Mouse (Mus musculus) intestine, embryonic 16.5 days (tissue): ENCODE data around the gene Chst14. TPM values are rescaled to one million over a fixed set of nuclear protein-coding genes. Genes with fewer than 3 reads are reported as not detected.

Source experiments
- ATAC-seq: fragments of 200-750 bp; cut with Nextera tagmentation; 2 replicates; pipeline ENCODE4 v1.8.0; 2017; ENCODE audit warnings: moderate TSS enrichment, moderate library complexity
- H3K27ac ChIP-seq: fragments of 300-500 bp; sonication (generic); 2 replicates; pipeline ENCODE4 v1.5.1; 2014; ENCODE audit warnings: mild to moderate bottlenecking, low read length
- H3K27me3 ChIP-seq: fragments of 300-500 bp; sonication (generic); replicated peaks from 2 replicates; pipeline ENCODE4 v1.6.1; 2014; ENCODE audit warnings: low read length, control low read depth, mixed read lengths; ENCODE audit not compliant: control insufficient read depth, insufficient read depth
- H3K36me3 ChIP-seq: fragments of 300-500 bp; sonication (generic); 2 replicates; pipeline ENCODE4 v1.6.1; 2014; ENCODE audit warnings: low read length, control low read depth; ENCODE audit not compliant: control insufficient read depth, insufficient read depth
- H3K4me1 ChIP-seq: fragments of 300-500 bp; sonication (generic); 2 replicates; pipeline ENCODE4 v1.6.1; 2014; ENCODE audit warnings: low read length, control low read depth, mixed read lengths; ENCODE audit not compliant: control insufficient read depth, insufficient read depth
- H3K4me2 ChIP-seq: fragments of 300-500 bp; sonication (generic); 2 replicates; pipeline ENCODE4 v1.6.1; 2014; ENCODE audit warnings: low read depth, low read length, control low read depth
- H3K4me3 ChIP-seq: fragments of 300-500 bp; sonication (generic); 2 replicates; pipeline ENCODE4 v1.5.1; 2014; ENCODE audit warnings: mild to moderate bottlenecking, low read length
- H3K9ac ChIP-seq: fragments of 300-500 bp; sonication (generic); 2 replicates; pipeline ENCODE4 v1.6.1; 2014; ENCODE audit warnings: low read depth, low read length
- H3K9me3 ChIP-seq: fragments of 300-500 bp; sonication (generic); 2 replicates; pipeline ENCODE4 v1.6.1; 2016; ENCODE audit warnings: low read length, control low read depth; ENCODE audit not compliant: control insufficient read depth
- WGBS: fragments of 180-500 bp; shearing (Covaris S2); extraction: QIAGEN DNeasy Blood & Tissue Kit; methylation state at CpG from one replicate; pipeline ENCODE4 v1.1.7; 2014; 5-methylcytosine and 5-hydroxymethylcytosine counted together
- polyA plus RNA-seq: library from polyadenylated mRNA; unstranded; fragments of >200 nt; fragmentation: Nextera tagmentation; extraction: Ambion mirVana; gene quantifications from 2 replicates; pipeline ENCODE4 v1.2.1, GENCODE M21; 2015

The Chst14 gene
- polyA plus RNA-seq, 1 experiment from 2014 or later = 16.6 TPM

DNA sequence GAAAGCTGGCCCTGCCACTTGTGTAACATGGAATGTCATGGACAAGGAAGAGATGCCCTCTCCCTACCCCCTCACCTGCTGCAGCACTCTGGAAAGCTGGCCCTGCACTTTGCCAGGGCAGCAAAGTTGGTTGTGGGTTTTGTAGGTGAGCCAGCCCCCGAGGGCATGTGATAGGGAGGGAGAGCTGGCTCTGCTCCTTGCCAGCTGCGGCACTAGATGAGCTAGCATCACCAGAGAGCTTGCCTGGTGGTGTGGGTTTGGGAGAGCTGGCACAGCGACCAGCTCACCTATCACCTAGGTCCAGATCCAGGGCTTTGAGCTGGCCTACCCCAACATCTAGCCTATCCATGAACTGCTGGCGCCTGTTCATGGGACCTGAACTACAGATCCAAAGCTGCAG, 22.5 kb downstream of the Chst14 start:
- 79% methylated on average over 4 of the region's 4 CpGs for WGBS
- ATAC-seq = no peak

DNA sequence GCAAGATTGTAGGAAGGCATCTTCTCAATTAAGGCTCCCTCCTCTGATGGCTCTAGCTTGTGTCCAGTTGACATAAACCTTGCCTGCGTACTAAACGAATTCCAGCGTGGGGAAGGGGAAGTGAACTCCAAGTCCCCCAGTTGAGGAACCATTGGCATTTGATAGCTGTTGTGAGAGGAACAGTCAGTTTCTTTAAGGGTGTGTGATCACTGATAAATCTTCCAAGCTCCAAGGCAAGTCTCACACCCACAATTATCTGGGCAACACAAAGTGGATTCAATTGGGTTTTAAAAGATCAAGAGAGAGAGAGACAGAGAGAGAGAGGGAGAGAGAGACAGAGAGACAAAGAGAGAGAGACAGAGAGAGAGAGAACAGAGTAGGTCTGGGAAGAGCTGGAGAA, 23.4 kb downstream of the Chst14 start:
- no peak for ATAC-seq
- no peaks in the 10 kb centered on the region for H3K36me3 ChIP-seq
- H3K4me3 ChIP-seq = no peak overlapping the region
- H3K27me3 ChIP-seq = no peaks in the 10 kb centered on the region
- H3K9ac ChIP-seq = no peak overlapping the region
- H3K4me2 ChIP-seq = no peak overlapping the region
- WGBS = 51% methylated on average over 3 of the region's 3 CpGs
- H3K27ac ChIP-seq = no peak overlapping the region
- no peaks in the 10 kb centered on the region for H3K9me3 ChIP-seq
- no peaks in the 10 kb centered on the region for H3K4me1 ChIP-seq

More for the DNA sequence above, 22.5 kb downstream of the Chst14 start:
- Histone ChIP-seq H3K4me1 (no peaks in the 10 kb centered on the region), H3K4me2 (no peak overlapping the region), H3K27me3 (no peaks in the 10 kb centered on the region; the same call in 1 of the 2 replicates), H3K4me3 (no peak overlapping the region), H3K9ac (no peak overlapping the region), H3K36me3 (no peaks in the 10 kb centered on the region), H3K27ac (no peak overlapping the region), H3K9me3 (no peaks in the 10 kb centered on the region)

GRCm38 (mm10) chr2:118956497-118956896, 30.2 kb downstream of the Chst14 start:
- no peak overlapping the region for H3K9ac ChIP-seq
- no peak for ATAC-seq
- 55% methylated on average over 5 of the region's 5 CpGs for WGBS
- no peaks in the 10 kb centered on the region for H3K9me3 ChIP-seq
- H3K4me2 ChIP-seq = no peak overlapping the region
- H3K27ac ChIP-seq = no peak overlapping the region
- no peaks in the 10 kb centered on the region for H3K36me3 ChIP-seq
- no peaks in the 10 kb centered on the region for H3K4me1 ChIP-seq
- H3K27me3 ChIP-seq = no peaks in the 10 kb centered on the region
- H3K4me3 ChIP-seq = no peak overlapping the region

- Histone ChIP-seq H3K4me1 (no peaks in the 10 kb centered on the region), H3K27me3 (no peaks in the 10 kb centered on the region), H3K36me3 (no peaks in the 10 kb centered on the region), H3K27ac (no peak overlapping the region), H3K4me3 (no peak overlapping the region), H3K4me2 (no peak overlapping the region), H3K9me3 (no peaks in the 10 kb centered on the region), H3K9ac (no peak overlapping the region)
- no peak for ATAC-seq
- WGBS = 21% methylated on average over 2 of the region's 2 CpGs
Measured at GRCm38 (mm10) chr2:118959644-118960043, 33.3 kb downstream of the Chst14 start.

GRCm38 (mm10) chr2:118960413-118960812, 34.1 kb downstream of the Chst14 start:
- ATAC-seq = no peak
- H3K4me2 ChIP-seq = no peak overlapping the region
- 84% methylated on average over 2 of the region's 2 CpGs for WGBS

DNA sequence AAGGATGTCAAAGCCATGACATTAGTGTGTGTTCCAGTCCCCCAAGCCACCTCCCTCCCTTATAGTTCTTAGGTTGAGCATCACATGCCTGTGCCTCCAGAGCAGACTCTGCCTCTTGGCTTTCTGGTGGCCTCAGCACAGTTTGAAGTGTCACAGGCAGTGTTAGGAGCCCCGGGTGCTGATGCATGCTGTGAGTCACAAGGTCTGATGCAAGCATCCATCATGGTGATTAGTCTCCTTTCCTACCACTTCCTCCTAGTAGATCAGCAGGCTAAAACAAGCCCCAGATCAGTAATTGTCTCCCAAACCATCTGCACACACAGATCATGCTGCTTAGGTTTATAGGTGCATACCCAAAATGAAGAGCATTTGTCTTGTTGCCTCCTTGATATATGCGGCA, 35.2 kb downstream of the Chst14 start:
- H3K4me3 ChIP-seq = no peak overlapping the region
- ATAC-seq = no peak
- no peaks in the 10 kb centered on the region for H3K4me1 ChIP-seq
- H3K36me3 ChIP-seq = no peaks in the 10 kb centered on the region
- no peak overlapping the region for H3K9ac ChIP-seq
- no peaks in the 10 kb centered on the region for H3K9me3 ChIP-seq
- 48% methylated on average over 2 of the region's 2 CpGs for WGBS
- H3K27me3 ChIP-seq = no peaks in the 10 kb centered on the region
- H3K27ac ChIP-seq = no peak overlapping the region
- H3K4me2 ChIP-seq = no peak overlapping the region

More at GRCm38 (mm10) chr2:118960413-118960812, 34.1 kb downstream of the Chst14 start:
- H3K4me3 ChIP-seq = no peak overlapping the region
- no peak overlapping the region for H3K9ac ChIP-seq
- no peaks in the 10 kb centered on the region for H3K9me3 ChIP-seq
- no peaks in the 10 kb centered on the region for H3K4me1 ChIP-seq
- no peaks in the 10 kb centered on the region for H3K27me3 ChIP-seq
- H3K36me3 ChIP-seq = no peaks in the 10 kb centered on the region
- no peak overlapping the region for H3K27ac ChIP-seq

DNA sequence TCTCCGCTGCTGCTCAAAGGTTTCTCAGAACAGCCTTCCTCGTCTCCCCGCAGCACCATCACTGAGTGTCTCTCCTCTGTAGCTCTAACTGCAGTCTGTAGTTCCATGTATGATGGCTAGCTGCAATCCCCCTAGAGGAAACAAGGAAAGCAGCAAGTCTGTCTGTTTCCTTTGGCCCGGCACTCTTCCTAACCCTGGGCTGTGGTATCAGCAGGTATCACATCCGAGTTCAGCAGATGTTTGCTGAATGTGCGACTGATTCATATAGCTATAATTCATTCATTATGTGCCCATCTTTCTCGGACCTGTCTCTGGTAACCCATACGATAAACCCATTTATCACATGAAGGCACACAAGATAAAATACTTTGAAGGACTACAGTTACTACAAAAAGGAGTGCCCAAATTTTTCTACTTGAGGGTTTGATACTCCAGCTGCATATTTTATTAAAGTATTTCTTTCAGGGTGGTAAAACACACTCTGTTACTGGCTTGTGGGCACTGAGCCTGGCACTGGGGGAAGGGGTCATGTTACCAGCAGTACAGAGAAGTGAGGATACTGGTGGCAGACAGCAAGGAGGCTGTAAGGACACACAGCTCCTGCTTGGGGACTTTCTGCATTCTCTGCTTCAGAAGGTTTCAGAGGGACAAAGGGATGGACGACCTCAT, 36.8 kb downstream of the Chst14 start:
- H3K9ac ChIP-seq = no peak overlapping the region
- H3K27ac ChIP-seq = no peak overlapping the region
- no peaks in the 10 kb centered on the region for H3K27me3 ChIP-seq
- ATAC-seq = no peak
- WGBS = 49% methylated on average over 9 of the region's 9 CpGs
- H3K9me3 ChIP-seq = no peaks in the 10 kb centered on the region
- H3K4me3 ChIP-seq = no peak overlapping the region
- no peaks in the 10 kb centered on the region for H3K4me1 ChIP-seq
- no peak overlapping the region for H3K4me2 ChIP-seq
- H3K36me3 ChIP-seq = no peaks in the 10 kb centered on the region

DNA sequence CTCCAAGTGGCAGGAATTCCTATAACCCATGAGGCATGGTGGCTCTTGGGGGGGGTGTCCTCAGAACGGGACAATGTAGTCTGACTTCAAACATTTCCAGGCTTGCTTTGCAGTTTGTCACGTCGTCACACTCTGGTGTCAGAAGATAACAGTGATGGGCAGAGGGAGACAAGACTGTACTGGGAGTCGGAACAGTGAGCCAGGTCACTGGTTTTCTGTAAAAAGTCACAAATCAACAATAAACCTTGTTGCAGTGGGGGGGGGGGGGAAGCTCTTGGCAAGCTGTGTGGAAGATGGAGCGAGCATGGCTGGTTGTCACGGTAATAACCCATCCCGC, 37.3 kb downstream of the Chst14 start:
- no peak overlapping the region for H3K27ac ChIP-seq
- H3K4me2 ChIP-seq = no peak overlapping the region
- H3K4me3 ChIP-seq = no peak overlapping the region
- H3K36me3 ChIP-seq = no peaks in the 10 kb centered on the region
- no peaks in the 10 kb centered on the region for H3K4me1 ChIP-seq
- H3K27me3 ChIP-seq = no peaks in the 10 kb centered on the region
- WGBS = 61% methylated on average over 7 of the region's 7 CpGs
- H3K9me3 ChIP-seq = no peaks in the 10 kb centered on the region
- no peak overlapping the region for H3K9ac ChIP-seq
- no peak for ATAC-seq

GRCm38 (mm10) chr2:118969585-118970147, 43.4 kb downstream of the Chst14 start:
- WGBS = 73% methylated on average over 11 of the region's 11 CpGs
- Histone ChIP-seq H3K4me2 (no peak overlapping the region), H3K27ac (no peak overlapping the region), H3K27me3 (0 out of 2 replicates have a peak, but pooled peaks cover 1% of the 10 kb centered on the region), H3K4me1 (no peaks in the 10 kb centered on the region), H3K36me3 (no peaks in the 10 kb centered on the region), H3K9me3 (no peaks in the 10 kb centered on the region), H3K9ac (no peak overlapping the region), H3K4me3 (no peak overlapping the region)
- no peak for ATAC-seq

GRCm38 (mm10) chr2:118972048-118972447, 45.8 kb downstream of the Chst14 start:
- 76% methylated on average over 5 of the region's 5 CpGs for WGBS

More at GRCm38 (mm10) chr2:118972048-118972447, 45.8 kb downstream of the Chst14 start:
- Histone ChIP-seq H3K4me1 (peaks cover 12% of the 10 kb centered on the region; the same call in 1 of the 2 replicates), H3K36me3 (no peaks in the 10 kb centered on the region), H3K4me2 (no peak overlapping the region), H3K27me3 (peaks cover 13% of the 10 kb centered on the region), H3K9me3 (no peaks in the 10 kb centered on the region), H3K4me3 (no peak overlapping the region), H3K27ac (no peak overlapping the region), H3K9ac (no peak overlapping the region)
- ATAC-seq = no peak
